Mouse (Mus musculus) heart, embryonic 12.5 days (tissue): ENCODE results near the gene Itgbl1. TPM values are rescaled to one million over a fixed set of nuclear protein-coding genes. Genes with fewer than 3 reads are reported as not detected.

ENCODE experiments used
- ATAC-seq: fragments of 200-750 bp; cut with Nextera tagmentation; 2 replicates; pipeline ENCODE4 v1.8.0; 2017; ENCODE audit warnings: moderate TSS enrichment, moderate library complexity; ENCODE audit not compliant: insufficient number of reproducible peaks, low FRiP score
- H3K27ac ChIP-seq: fragments of 300-500 bp; sonication (generic); 2 replicates; pipeline ENCODE4 v1.5.1; 2016; ENCODE audit warnings: mild to moderate bottlenecking, moderate library complexity; ENCODE audit not compliant: poor library complexity, severe bottlenecking
- H3K27me3 ChIP-seq: fragments of 300-500 bp; sonication (generic); replicated peaks from 2 replicates; pipeline ENCODE4 v1.6.1; 2016; ENCODE audit warnings: mild to moderate bottlenecking, moderate library complexity
- H3K36me3 ChIP-seq: fragments of 300-500 bp; sonication (generic); 2 replicates; pipeline ENCODE4 v1.6.1; 2016; ENCODE audit warnings: mild to moderate bottlenecking, moderate library complexity
- H3K4me1 ChIP-seq: fragments of 300-500 bp; sonication (generic); replicated peaks from 2 replicates; pipeline ENCODE4 v1.6.1; 2016; ENCODE audit warnings: mild to moderate bottlenecking
- H3K4me2 ChIP-seq: fragments of 300-500 bp; sonication (generic); 2 replicates; pipeline ENCODE4 v1.6.1; 2016; ENCODE audit warnings: mild to moderate bottlenecking, moderate library complexity
- H3K4me3 ChIP-seq: fragments of 300-500 bp; sonication (generic); 2 replicates; pipeline ENCODE4 v1.5.1; 2016; ENCODE audit warnings: mild to moderate bottlenecking
- H3K9ac ChIP-seq: fragments of 300-500 bp; sonication (generic); 2 replicates; pipeline ENCODE4 v1.6.1; 2016; ENCODE audit warnings: mild to moderate bottlenecking, moderate library complexity
- H3K9me3 ChIP-seq: fragments of 300-500 bp; sonication (generic); replicated peaks from 2 replicates; pipeline ENCODE4 v1.6.1; 2016; ENCODE audit warnings: mild to moderate bottlenecking, moderate library complexity
- WGBS: fragments of 180-500 bp; shearing (Covaris S2); methylation state at CpG from one replicate; pipeline ENCODE4 v1.1.7; 2016; 5-methylcytosine and 5-hydroxymethylcytosine counted together
- polyA plus RNA-seq: library from polyadenylated mRNA; unstranded; fragments of >200 nt; fragmentation: Nextera tagmentation; extraction: Ambion mirVana; gene quantifications from 2 replicates; pipeline ENCODE4 v1.2.1, GENCODE M21; 2016

Gene Itgbl1
- polyA plus RNA-seq, 1 experiment from 2014 or later: 0.56 TPM

- 74% methylated on average over 2 of the region's 2 CpGs for WGBS
- no peaks in the 10 kb centered on the region for H3K4me1 ChIP-seq
- H3K36me3 ChIP-seq: no peaks in the 10 kb centered on the region
- no peak overlapping the region for H3K27ac ChIP-seq
- H3K9ac ChIP-seq: no peak overlapping the region
- no peak overlapping the region for H3K4me3 ChIP-seq
- no peaks in the 10 kb centered on the region for H3K27me3 ChIP-seq
- no peak for ATAC-seq
- H3K4me2 ChIP-seq: no peak overlapping the region
- no peaks in the 10 kb centered on the region for H3K9me3 ChIP-seq
Observed at GRCm38 (mm10) chr14:123990591-123991195, 330.9 kb downstream of the Itgbl1 start.

Other genes starting within 250 kb of the Itgbl1 start
- 0.09 TPM in 1 of 2 replicates, not detected in the other for gene Nalcn, start 32.8 kb upstream of the Itgbl1 start, polyA plus RNA-seq